Mouse (Mus musculus) intestine, embryonic 14.5 days (tissue): Measurements from ENCODE around the gene Rrp9. TPM values are rescaled to one million over a fixed set of nuclear protein-coding genes. Genes with fewer than 3 reads are reported as not detected.
A peak's percentile ranks its signal among the peaks of the same experiment; 100 is the strongest.

ENCODE experiments used
- ATAC-seq: fragments of 200-750 bp; cut with Nextera tagmentation; replicated peaks from 2 replicates; pipeline ENCODE4 v1.8.0; 2017; ENCODE audit warnings: low read depth, moderate number of reproducible peaks, moderate TSS enrichment, moderate library complexity; ENCODE audit not compliant: low FRiP score, low TSS enrichment
- DNase-seq: peaks from one replicate; pipeline ENCODE4 v3.0.0-alpha.2; 2018; ENCODE audit warnings: low spot score
- H3K27ac ChIP-seq: fragments of 300-500 bp; sonication (generic); 2 replicates; pipeline ENCODE4 v1.5.1; 2014; ENCODE audit warnings: low read depth, mild to moderate bottlenecking, control low read depth
- H3K27me3 ChIP-seq: fragments of 300-500 bp; sonication (generic); replicated peaks from 2 replicates; pipeline ENCODE4 v1.6.1; 2014; ENCODE audit warnings: low read length, control low read depth; ENCODE audit not compliant: control insufficient read depth, insufficient read depth
- H3K36me3 ChIP-seq: fragments of 300-500 bp; sonication (generic); 2 replicates; pipeline ENCODE4 v1.6.1; 2014; ENCODE audit warnings: low read length, control low read depth; ENCODE audit not compliant: control insufficient read depth, insufficient read depth
- H3K4me1 ChIP-seq: fragments of 300-500 bp; sonication (generic); replicated peaks from 2 replicates; pipeline ENCODE4 v1.6.1; 2014; ENCODE audit warnings: low read length, control low read depth, mixed read lengths; ENCODE audit not compliant: control insufficient read depth, insufficient read depth
- H3K4me2 ChIP-seq: fragments of 300-500 bp; sonication (generic); 2 replicates; pipeline ENCODE4 v1.6.1; 2014; ENCODE audit warnings: low read length
- H3K4me3 ChIP-seq: fragments of 300-500 bp; sonication (generic); 2 replicates; pipeline ENCODE4 v1.5.1; 2014; ENCODE audit warnings: low read depth, low read length, control low read depth, mixed read lengths
- H3K9ac ChIP-seq: fragments of 300-500 bp; sonication (generic); 2 replicates; pipeline ENCODE4 v1.6.1; 2014; ENCODE audit warnings: mild to moderate bottlenecking, low read length
- H3K9me3 ChIP-seq: fragments of 300-500 bp; sonication (generic); 2 replicates; pipeline ENCODE4 v1.6.1; 2016; ENCODE audit warnings: low read length, control low read depth; ENCODE audit not compliant: control insufficient read depth
- WGBS: fragments of 180-500 bp; shearing (Covaris S2); extraction: QIAGEN DNeasy Blood & Tissue Kit; methylation state at CpG from one replicate; pipeline ENCODE4 v1.1.7; 2014; 5-methylcytosine and 5-hydroxymethylcytosine counted together
- polyA plus RNA-seq: library from polyadenylated mRNA; unstranded; fragments of >200 nt; fragmentation: Nextera tagmentation; extraction: Ambion mirVana; gene quantifications from 2 replicates; pipeline ENCODE4 v1.2.1, GENCODE M21; 2014

The Rrp9 gene
- polyA plus RNA-seq: 51.7 and 52.4 TPM in 2 replicates

GRCm38 (mm10) chr9:106475663-106476001 lies at the start of gene Rrp9:
Gene Rrp9 (plus strand): TSS chr9:106475963.
- peaks cover 9% of the 10 kb centered on the region; the same call in 1 of the 2 replicates for H3K36me3 ChIP-seq
- ATAC-seq: no peak
- no peak within 1 kb of the TSS for H3K4me3 ChIP-seq
- no peaks in the 10 kb centered on the region for H3K9me3 ChIP-seq
- H3K4me1 ChIP-seq: peaks cover 25% of the 10 kb centered on the region
- no peaks in the 10 kb centered on the region for H3K27me3 ChIP-seq
- H3K27ac ChIP-seq: no peak within 1 kb of the TSS
- no peak within 1 kb of the TSS for H3K9ac ChIP-seq
- peak within 1 kb of the TSS; percentile 33 for H3K4me2 ChIP-seq
- no peak for DNase-seq
- WGBS: 90% methylated on average over 10 of the region's 10 CpGs

GRCm38 (mm10) chr9:106428719-106429220 lies 47.0 kb upstream of the Rrp9 start:
- DNase-seq (no peak), ATAC-seq (peak; percentile 63)
- WGBS: 17% methylated on average over 11 of the region's 11 CpGs
- H3K27me3 ChIP-seq: no peaks in the 10 kb centered on the region
- H3K4me2 ChIP-seq: peak overlapping the region; percentile 77
- H3K9me3 ChIP-seq: no peaks in the 10 kb centered on the region
- peak overlapping the region; percentile 97 for H3K4me3 ChIP-seq
- H3K9ac ChIP-seq: peak overlapping the region; percentile 61
- H3K4me1 ChIP-seq: peaks cover 9% of the 10 kb centered on the region; the same call in 1 of the 2 replicates
- peak overlapping the region; percentile 95 for H3K27ac ChIP-seq
- peaks cover 33% of the 10 kb centered on the region for H3K36me3 ChIP-seq

GRCm38 (mm10) chr9:106429221-106430014 lies 46.3 kb upstream of the Rrp9 start, which contains the start of gene Rpl29:
Gene Rpl29 (plus strand): TSS chr9:106429454.
- peak within 1 kb of the TSS; percentile 95 for H3K27ac ChIP-seq
- H3K9ac ChIP-seq: peak within 1 kb of the TSS; percentile 97
- H3K36me3 ChIP-seq: peaks cover 39% of the 10 kb centered on the region
- peaks cover 9% of the 10 kb centered on the region; the same call in 1 of the 2 replicates for H3K4me1 ChIP-seq
- DNase-seq (peak; percentile 97), ATAC-seq (peak; percentile 80)
- peak within 1 kb of the TSS; percentile 95 for H3K4me2 ChIP-seq
- under 1% methylated on average over 47 of the region's 55 CpGs for WGBS
- no peaks in the 10 kb centered on the region for H3K9me3 ChIP-seq
- H3K27me3 ChIP-seq: no peaks in the 10 kb centered on the region
- peak within 1 kb of the TSS; percentile 97 for H3K4me3 ChIP-seq

- Histone ChIP-seq H3K9ac (peak overlapping the region; percentile 97), H3K9me3 (no peaks in the 10 kb centered on the region), H3K4me3 (peak overlapping the region; percentile 97), H3K27me3 (no peaks in the 10 kb centered on the region), H3K4me1 (peaks cover 9% of the 10 kb centered on the region; the same call in 1 of the 2 replicates), H3K27ac (peak overlapping the region; percentile 95), H3K4me2 (peak overlapping the region; percentile 95), H3K36me3 (peaks cover 42% of the 10 kb centered on the region)
- no peak for ATAC-seq
- no peak for DNase-seq
- WGBS: 2% methylated on average over 4 of the region's 4 CpGs
Measured at GRCm38 (mm10) chr9:106430015-106430264, 45.8 kb upstream of the Rrp9 start.

- ATAC-seq (no peak), DNase-seq (no peak)
- no peak overlapping the region for H3K27ac ChIP-seq
- no peaks in the 10 kb centered on the region for H3K9me3 ChIP-seq
- no peak overlapping the region for H3K4me2 ChIP-seq
- WGBS: 84% methylated on average over 6 of the region's 7 CpGs
- no peak overlapping the region for H3K4me3 ChIP-seq
- peaks cover 22% of the 10 kb centered on the region for H3K4me1 ChIP-seq
- no peaks in the 10 kb centered on the region for H3K27me3 ChIP-seq
- H3K9ac ChIP-seq: no peak overlapping the region
- peaks cover 49% of the 10 kb centered on the region for H3K36me3 ChIP-seq
Measured at GRCm38 (mm10) chr9:106433389-106433788, 42.4 kb upstream of the Rrp9 start.

GRCm38 (mm10) chr9:106436566-106436965 lies 39.2 kb upstream of the Rrp9 start:
- no peaks in the 10 kb centered on the region for H3K27me3 ChIP-seq
- H3K9me3 ChIP-seq: no peaks in the 10 kb centered on the region
- peaks cover 18% of the 10 kb centered on the region for H3K4me1 ChIP-seq
- no peak overlapping the region for H3K9ac ChIP-seq
- no peak overlapping the region for H3K4me3 ChIP-seq
- DNase-seq: no peak
- no peak overlapping the region for H3K4me2 ChIP-seq
- ATAC-seq: no peak
- 79% methylated on average over 9 of the region's 9 CpGs for WGBS
- H3K27ac ChIP-seq: no peak overlapping the region
- H3K36me3 ChIP-seq: peaks cover 37% of the 10 kb centered on the region

GRCm38 (mm10) chr9:106442680-106443079 lies 33.1 kb upstream of the Rrp9 start:
- ATAC-seq (no peak), DNase-seq (no peak)
- peaks cover 26% of the 10 kb centered on the region for H3K4me1 ChIP-seq
- no peak overlapping the region for H3K4me2 ChIP-seq
- no peak overlapping the region for H3K9ac ChIP-seq
- WGBS: 74% methylated on average over 5 of the region's 5 CpGs
- no peaks in the 10 kb centered on the region for H3K9me3 ChIP-seq
- no peak overlapping the region for H3K27ac ChIP-seq
- no peak overlapping the region for H3K4me3 ChIP-seq
- no peaks in the 10 kb centered on the region for H3K27me3 ChIP-seq
- H3K36me3 ChIP-seq: no peaks in the 10 kb centered on the region

- no peaks in the 10 kb centered on the region for H3K36me3 ChIP-seq
- DNase-seq: no peak
- H3K4me3 ChIP-seq: no peak overlapping the region
- ATAC-seq: no peak
- H3K27me3 ChIP-seq: no peaks in the 10 kb centered on the region
- H3K4me1 ChIP-seq: peaks cover 35% of the 10 kb centered on the region
- H3K4me2 ChIP-seq: no peak overlapping the region
- 76% methylated on average over 4 of the region's 4 CpGs for WGBS
- H3K9me3 ChIP-seq: no peaks in the 10 kb centered on the region
- H3K27ac ChIP-seq: no peak overlapping the region
- no peak overlapping the region for H3K9ac ChIP-seq
Measured at GRCm38 (mm10) chr9:106444836-106445235, 30.9 kb upstream of the Rrp9 start.

- Histone ChIP-seq H3K4me2 (peak within 1 kb of the TSS; percentile 85), H3K4me3 (peak within 1 kb of the TSS; percentile 58), H3K9me3 (no peaks in the 10 kb centered on the region), H3K27me3 (no peaks in the 10 kb centered on the region), H3K27ac (peak within 1 kb of the TSS; percentile 44), H3K36me3 (no peaks in the 10 kb centered on the region), H3K9ac (peak within 1 kb of the TSS; percentile 61), H3K4me1 (peaks cover 53% of the 10 kb centered on the region)
- DNase-seq (peak; percentile 92), ATAC-seq (peak; percentile 86)
- under 1% methylated on average over 24 of the region's 24 CpGs for WGBS
Measured at GRCm38 (mm10) chr9:106447348-106447747, 28.4 kb upstream of the Rrp9 start, which contains the start of the genes Abhd14b and Abhd14a. Gene Abhd14b (plus strand): TSS chr9:106447459. Gene Abhd14a (minus strand): TSS chr9:106447678.
